Mouse (Mus musculus): ENCODE results near the gene Drp2. TPM values are rescaled to one million over a fixed set of nuclear protein-coding genes. Genes with fewer than 3 reads are reported as not detected.

Gene Drp2
- polyA plus RNA-seq, 1 experiment from 2014 or later = 0.55 TPM

- DNase-seq (ENCODE audit: low spot score) = no peak
- Histone ChIP-seq H3K4me1 (peaks cover 6% of the 10 kb centered on the region), H3K9me3 (no peaks in the 10 kb centered on the region), H3K36me3 (no peaks in the 10 kb centered on the region), H3K27me3 (ENCODE audit: insufficient read depth, poor library complexity, severe bottlenecking) (no peaks in the 10 kb centered on the region), H3K27ac (no peak overlapping the region), H3K4me3 (no peak overlapping the region)
- 93% methylated on average over 5 of the region's 5 CpGs for WGBS
Measured at GRCm38 (mm10) chrX:134424263-134424662, 19.9 kb downstream of the Drp2 start.

GRCm38 (mm10) chrX:134425798-134426197, 21.4 kb downstream of the Drp2 start:
- no peak overlapping the region for H3K27ac ChIP-seq
- 66% methylated on average over 10 of the region's 10 CpGs for WGBS

GRCm38 (mm10) chrX:134426819-134427218, 22.5 kb downstream of the Drp2 start:
- Histone ChIP-seq H3K4me3 (no peak overlapping the region), H3K27me3 (ENCODE audit: insufficient read depth, poor library complexity, severe bottlenecking) (peaks cover 2% of the 10 kb centered on the region; the same call in 1 of the 2 replicates), H3K9me3 (no peaks in the 10 kb centered on the region), H3K36me3 (no peaks in the 10 kb centered on the region), H3K27ac (no peak overlapping the region), H3K4me1 (peaks cover 6% of the 10 kb centered on the region)
- no peak for DNase-seq (ENCODE audit: low spot score)
- WGBS = 50% methylated on average over 6 of the region's 6 CpGs

More at GRCm38 (mm10) chrX:134425798-134426197, 21.4 kb downstream of the Drp2 start:
- Histone ChIP-seq H3K4me3 (no peak overlapping the region), H3K27me3 (ENCODE audit: insufficient read depth, poor library complexity, severe bottlenecking) (peaks cover 2% of the 10 kb centered on the region; the same call in 1 of the 2 replicates), H3K36me3 (no peaks in the 10 kb centered on the region), H3K9me3 (no peaks in the 10 kb centered on the region), H3K4me1 (peaks cover 6% of the 10 kb centered on the region)
- DNase-seq (ENCODE audit: low spot score) = no peak

- Histone ChIP-seq H3K4me1 (peaks cover 6% of the 10 kb centered on the region), H3K9me3 (no peaks in the 10 kb centered on the region), H3K4me3 (no peak overlapping the region), H3K36me3 (no peaks in the 10 kb centered on the region), H3K27me3 (ENCODE audit: insufficient read depth, poor library complexity, severe bottlenecking) (peaks cover 2% of the 10 kb centered on the region; the same call in 1 of the 2 replicates), H3K27ac (no peak overlapping the region)
- DNase-seq (ENCODE audit: low spot score) = no peak
- 45% methylated on average over 3 of the region's 3 CpGs for WGBS
Measured at GRCm38 (mm10) chrX:134427307-134427706, 23.0 kb downstream of the Drp2 start.

- H3K4me1 ChIP-seq = no peaks in the 10 kb centered on the region
- H3K27me3 ChIP-seq (ENCODE audit: insufficient read depth, poor library complexity, severe bottlenecking) = peaks cover 7% of the 10 kb centered on the region; the same call in 1 of the 2 replicates
- H3K27ac ChIP-seq = no peak overlapping the region
- no peak for DNase-seq (ENCODE audit: low spot score)
- H3K9me3 ChIP-seq = peaks cover 15% of the 10 kb centered on the region
- H3K36me3 ChIP-seq = no peaks in the 10 kb centered on the region
- peak overlapping the region; percentile 33; the same call in 1 of the 2 replicates for H3K4me3 ChIP-seq
- WGBS = 61% methylated on average over 63 of the region's 67 CpGs
Measured at GRCm38 (mm10) chrX:134474988-134475710, 70.8 kb downstream of the Drp2 start.

GRCm38 (mm10) chrX:134476290-134476689, 71.9 kb downstream of the Drp2 start, which contains the start of gene Taf7l:
Gene Taf7l (minus strand): TSS chrX:134476490.
- 82% methylated on average over 22 of the region's 25 CpGs for WGBS
- no peak within 1 kb of the TSS for H3K4me3 ChIP-seq
- no peaks in the 10 kb centered on the region for H3K4me1 ChIP-seq

GRCm38 (mm10) chrX:134481720-134482119, 77.4 kb downstream of the Drp2 start:
- 43% methylated on average over 3 of the region's 3 CpGs for WGBS
- Histone ChIP-seq H3K27me3 (ENCODE audit: insufficient read depth, poor library complexity, severe bottlenecking) (no peaks in the 10 kb centered on the region), H3K36me3 (no peaks in the 10 kb centered on the region), H3K27ac (no peak overlapping the region), H3K4me1 (no peaks in the 10 kb centered on the region), H3K4me3 (no peak overlapping the region), H3K9me3 (no peaks in the 10 kb centered on the region)
- DNase-seq (ENCODE audit: low spot score) = no peak

More at GRCm38 (mm10) chrX:134476290-134476689, 71.9 kb downstream of the Drp2 start, which contains the start of gene Taf7l:
- Histone ChIP-seq H3K27ac (no peak within 1 kb of the TSS), H3K9me3 (peaks cover 15% of the 10 kb centered on the region), H3K36me3 (no peaks in the 10 kb centered on the region), H3K27me3 (ENCODE audit: insufficient read depth, poor library complexity, severe bottlenecking) (peaks cover 7% of the 10 kb centered on the region; the same call in 1 of the 2 replicates)
- DNase-seq (ENCODE audit: low spot score) = no peak

GRCm38 (mm10) chrX:134500651-134501050, 96.3 kb downstream of the Drp2 start:
- H3K4me3 ChIP-seq = no peak overlapping the region
- WGBS = 87% methylated on average over 8 of the region's 8 CpGs
- no peak overlapping the region for H3K27ac ChIP-seq
- no peaks in the 10 kb centered on the region for H3K36me3 ChIP-seq
- no peak for DNase-seq (ENCODE audit: low spot score)
- no peaks in the 10 kb centered on the region for H3K4me1 ChIP-seq
- no peaks in the 10 kb centered on the region for H3K9me3 ChIP-seq
- H3K27me3 ChIP-seq (ENCODE audit: insufficient read depth, poor library complexity, severe bottlenecking) = no peaks in the 10 kb centered on the region

Other genes with a start within 250 kb of the Drp2 start
- gene Xkrx, start 242.5 kb upstream of the Drp2 start, polyA plus RNA-seq (2016; fragmentation: Nextera tagmentation; extraction: Ambion mirVana) = 0.10 and 0.14 TPM in 2 replicates
- gene Arl13a, start 217.1 kb upstream of the Drp2 start, polyA plus RNA-seq (2016; fragmentation: Nextera tagmentation; extraction: Ambion mirVana) = not detected in 2 replicates
- gene Nox1, start 182.6 kb upstream of the Drp2 start, polyA plus RNA-seq (2016; fragmentation: Nextera tagmentation; extraction: Ambion mirVana) = 0.08 and 0.15 TPM in 2 replicates
- gene Trmt2b, start 127.6 kb upstream of the Drp2 start, polyA plus RNA-seq (2016; fragmentation: Nextera tagmentation; extraction: Ambion mirVana) = 20.7 and 29.8 TPM in 2 replicates
- gene Tmem35a, start 109.3 kb upstream of the Drp2 start, polyA plus RNA-seq (2016; fragmentation: Nextera tagmentation; extraction: Ambion mirVana) = 1.3 and 2.5 TPM in 2 replicates
- gene Cenpi, start 96.5 kb upstream of the Drp2 start, polyA plus RNA-seq (2016; fragmentation: Nextera tagmentation; extraction: Ambion mirVana) = 28.8 and 33.0 TPM in 2 replicates
- 0.18 TPM in 1 of 2 replicates, not detected in the other for gene Taf7l, start 71.9 kb downstream of the Drp2 start, polyA plus RNA-seq (2016; fragmentation: Nextera tagmentation; extraction: Ambion mirVana)
- 99.7 and 120 TPM in 2 replicates for gene Timm8a1, start 137.3 kb downstream of the Drp2 start, polyA plus RNA-seq (2016; fragmentation: Nextera tagmentation; extraction: Ambion mirVana)
- gene Btk, start 179.0 kb downstream of the Drp2 start, polyA plus RNA-seq (2016; fragmentation: Nextera tagmentation; extraction: Ambion mirVana) = 0.86 and 2.5 TPM in 2 replicates
- 252 and 287 TPM in 2 replicates for gene Rpl36a, start 181.1 kb downstream of the Drp2 start, polyA plus RNA-seq (2016; fragmentation: Nextera tagmentation; extraction: Ambion mirVana)
- 4.3 and 6.6 TPM in 2 replicates for gene Gla, start 196.6 kb downstream of the Drp2 start, polyA plus RNA-seq (2016; fragmentation: Nextera tagmentation; extraction: Ambion mirVana)
- 142 and 149 TPM in 2 replicates for gene Hnrnph2, start 196.6 kb downstream of the Drp2 start, polyA plus RNA-seq (2016; fragmentation: Nextera tagmentation; extraction: Ambion mirVana)